Mouse (Mus musculus): ENCODE measurements at regions not wholly inside any gene's neighbourhood (a gene's known extent, or its start where the extent isn't known, plus 50 kb on each side); places are given as distances from the start of the nearest gene placed in this dataset.
A peak's percentile ranks its signal among the peaks of the same experiment; 100 is the strongest.

- DNase-seq: no peak
These were observed 72.0 kb upstream of the Samt3 start for GRCm38 (mm10) chrX:85971973-85972372.

GRCm38 (mm10) chrX:85981051-85981450 lies 62.9 kb upstream of the Samt3 start:
- peak; percentile 11 for DNase-seq
